Mouse (Mus musculus) lung, adult 18-20 months (tissue): Measurements from ENCODE around the gene Pthlh.
A peak's percentile ranks its signal among the peaks of the same experiment; 100 is the strongest.
"Not testable (repeated sequence)": the region's sequence is repeated elsewhere in the genome, so short reads cannot be mapped to it uniquely, and the experiment has no call there.

Experiments used
- DNase-seq, 2 experiments: peaks; one replicate each; pipeline ENCODE4 v3.0.0; 2022; ENCODE audit warnings: mixed read lengths in 2 of 2

Gene Pthlh

GRCm38 (mm10) chr6:147263587-147264565 lies at the start of gene Pthlh:
Gene Pthlh, minus strand, starts transcription at chr6:147264183.
- peak; percentile 75 to 81 for DNase-seq

- no peak for DNase-seq
Observed at GRCm38 (mm10) chr6:147313331-147313730, 49.3 kb upstream of the Pthlh start.

GRCm38 (mm10) chr6:147310435-147310978 lies 46.5 kb upstream of the Pthlh start:
- no peak for DNase-seq

- DNase-seq: no peak
Observed at GRCm38 (mm10) chr6:147310035-147310434, 46.1 kb upstream of the Pthlh start.

- not testable (repeated sequence) for DNase-seq
Observed at GRCm38 (mm10) chr6:147304236-147304635, 40.3 kb upstream of the Pthlh start.

GRCm38 (mm10) chr6:147299607-147300006 lies 35.6 kb upstream of the Pthlh start:
- no peak for DNase-seq

GRCm38 (mm10) chr6:147279309-147279708 lies 15.3 kb upstream of the Pthlh start:
- no peak for DNase-seq

GRCm38 (mm10) chr6:147268143-147268790 lies 4.3 kb upstream of the Pthlh start:
- no peak for DNase-seq

- no peak for DNase-seq
Observed at GRCm38 (mm10) chr6:147266466-147266865, 2.5 kb upstream of the Pthlh start.

GRCm38 (mm10) chr6:147263178-147263577 lies 805 bp downstream of the Pthlh start:
- no peak for DNase-seq

GRCm38 (mm10) chr6:147261616-147262015 lies 2.4 kb downstream of the Pthlh start:
- DNase-seq: no peak

GRCm38 (mm10) chr6:147260766-147261165 lies 3.2 kb downstream of the Pthlh start:
- no peak for DNase-seq

- no peak for DNase-seq
Observed at GRCm38 (mm10) chr6:147247782-147248181, 16.2 kb downstream of the Pthlh start.

GRCm38 (mm10) chr6:147244294-147244693 lies 19.7 kb downstream of the Pthlh start:
- no peak for DNase-seq

GRCm38 (mm10) chr6:147243655-147244054 lies 20.3 kb downstream of the Pthlh start:
- DNase-seq: no peak

GRCm38 (mm10) chr6:147241541-147241940 lies 22.4 kb downstream of the Pthlh start:
- no peak for DNase-seq

- DNase-seq: peak; percentile 11 to 25
Observed at GRCm38 (mm10) chr6:147240203-147240804, 23.7 kb downstream of the Pthlh start.

- DNase-seq: no peak
Observed at GRCm38 (mm10) chr6:147226696-147227095, 37.3 kb downstream of the Pthlh start.

GRCm38 (mm10) chr6:147219099-147219498 lies 44.9 kb downstream of the Pthlh start:
- DNase-seq: no peak

- no peak for DNase-seq
Observed at GRCm38 (mm10) chr6:147216156-147216555, 47.8 kb downstream of the Pthlh start.

GRCm38 (mm10) chr6:147207821-147208330 lies 56.1 kb downstream of the Pthlh start:
- DNase-seq: no peak
